Mouse (Mus musculus) Patski (cell line): ENCODE results near the gene Napa. TPM values are rescaled to one million over a fixed set of nuclear protein-coding genes. Genes with fewer than 3 reads are reported as not detected.
A peak's percentile ranks its signal among the peaks of the same experiment; 100 is the strongest.

Experiments
- ATAC-seq: fragments of 100-300 bp; one replicate; pipeline ENCODE4 v1.8.0; 2021
- CTCF ChIA-PET: fragments of 350-600 bp; sonication (Branson Sonifier 250); formaldehyde crosslinking; loops from one replicate; lab custom pipeline; 2022; ENCODE audit warnings: inconsistent platforms; lab: Charles Lee
- POLR2A ChIA-PET: fragments of 350-600 bp; sonication (Branson Sonifier 250); formaldehyde crosslinking; loops from one replicate; lab custom pipeline; 2022; ENCODE audit warnings: antibody characterized with exemption, inconsistent platforms; lab: Charles Lee
- DNase-seq: peaks from one replicate; pipeline ENCODE4 v3.0.0-alpha.2; 2011; ENCODE audit warnings: low read depth, low spot score
- H3K27me3 ChIP-seq: fragments of 371-371 bp; one replicate; pipeline ENCODE4 v1.5.1; 2021
- CTCF ChIP-seq: fragments of 100-300 bp; IDR thresholded peaks from one replicate; pipeline ENCODE4 v1.5.1; 2021
- in situ Hi-C: fragments of 300-500 bp; cut with MboI; formaldehyde crosslinking; loops from 3 replicates; pipeline ENCODE4 v1.11.1; 2018; ENCODE audit warnings: low pct_unique_long_range_greater_than_20kb, mixed read lengths
- polyA plus RNA-seq: library from polyadenylated mRNA; unstranded; gene quantifications from one replicate; pipeline ENCODE4 v1.2.3, GENCODE M21; 2021

Gene Napa
- polyA plus RNA-seq, 1 experiment from 2014 or later, result 178 TPM

DNA sequence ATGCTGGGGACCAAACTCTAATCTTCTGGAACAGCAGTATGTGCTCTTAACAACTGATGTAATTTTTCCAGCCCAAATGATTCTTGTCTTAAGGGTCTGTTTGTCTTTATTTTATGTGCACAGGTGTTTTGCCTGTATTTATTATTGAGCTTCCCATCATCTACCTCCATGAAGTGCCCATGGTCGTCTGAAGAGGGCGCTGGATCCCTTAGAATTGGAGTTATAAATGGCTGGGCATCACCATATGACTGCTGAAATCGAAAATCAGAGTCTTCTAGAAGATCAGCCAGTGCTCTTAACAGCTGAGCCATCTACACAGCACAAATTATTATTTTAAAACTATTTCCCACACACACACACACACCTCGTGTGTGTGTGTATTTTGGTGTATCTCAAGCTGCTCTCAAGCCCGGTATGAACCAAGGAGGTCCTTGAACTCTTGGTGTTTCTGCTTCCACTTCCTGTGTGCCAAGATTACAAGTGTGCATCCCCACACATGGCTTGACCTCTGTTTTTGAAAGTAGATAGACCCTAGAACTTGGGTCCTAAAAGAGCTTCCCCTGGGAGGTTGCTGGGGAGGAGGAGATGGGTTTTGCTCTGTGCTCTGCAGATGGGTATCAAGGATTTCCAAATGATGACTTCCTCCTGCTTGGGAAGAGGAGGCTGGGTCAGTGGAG lies 41.7 kb upstream of the Napa start:
- H3K27me3 ChIP-seq, result peaks cover 16% of the 10 kb centered on the region
- in situ Hi-C loops, result no loop called here
- no peak for TF ChIP-seq CTCF
- CTCF ChIA-PET, result interaction anchor here (0.7 to 1.4 kb wide), 6 partner anchors 8 to 100 kb away, joined by 3 to 5 read pairs (median 4); partner anchors contain the start of gene Napa
- POLR2A ChIA-PET, result interaction anchor here (0.6 kb wide), 1 partner anchor 114 kb away, joined by 5 read pairs; no protein-coding TSS in a partner anchor
- ATAC-seq, result no peak
- DNase-seq, result no peak

DNA sequence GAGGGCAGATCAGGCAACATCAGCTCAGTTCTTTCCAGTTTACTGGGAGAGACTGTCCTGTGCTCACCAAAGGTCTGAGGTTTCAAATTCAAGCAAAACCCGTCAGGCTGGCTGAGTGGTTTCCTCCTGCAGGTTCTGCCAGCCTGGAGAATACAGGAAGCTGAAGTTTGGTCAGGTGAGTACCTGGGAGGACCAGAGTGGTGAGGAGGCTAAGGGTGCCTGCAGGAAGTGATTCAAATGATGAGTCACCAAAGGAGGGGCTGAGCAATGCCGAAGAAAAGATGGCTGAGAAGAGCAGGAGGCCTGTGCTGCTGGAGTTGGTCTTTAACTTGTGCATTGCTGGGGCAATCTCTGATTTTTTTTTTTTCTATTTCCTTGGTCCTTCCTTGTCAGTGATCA lies 41.1 kb upstream of the Napa start:
- POLR2A ChIA-PET, result no interaction called here
- H3K27me3 ChIP-seq, result peaks cover 16% of the 10 kb centered on the region
- CTCF ChIA-PET, result interaction anchor here (1.0 to 1.4 kb wide), 4 partner anchors 8 to 100 kb away, joined by 3 to 5 read pairs (median 3); no protein-coding TSS in a partner anchor
- DNase-seq (no peak), ATAC-seq (no peak)
- TF ChIP-seq CTCF, result no peak
- in situ Hi-C loops, result no loop called here

DNA sequence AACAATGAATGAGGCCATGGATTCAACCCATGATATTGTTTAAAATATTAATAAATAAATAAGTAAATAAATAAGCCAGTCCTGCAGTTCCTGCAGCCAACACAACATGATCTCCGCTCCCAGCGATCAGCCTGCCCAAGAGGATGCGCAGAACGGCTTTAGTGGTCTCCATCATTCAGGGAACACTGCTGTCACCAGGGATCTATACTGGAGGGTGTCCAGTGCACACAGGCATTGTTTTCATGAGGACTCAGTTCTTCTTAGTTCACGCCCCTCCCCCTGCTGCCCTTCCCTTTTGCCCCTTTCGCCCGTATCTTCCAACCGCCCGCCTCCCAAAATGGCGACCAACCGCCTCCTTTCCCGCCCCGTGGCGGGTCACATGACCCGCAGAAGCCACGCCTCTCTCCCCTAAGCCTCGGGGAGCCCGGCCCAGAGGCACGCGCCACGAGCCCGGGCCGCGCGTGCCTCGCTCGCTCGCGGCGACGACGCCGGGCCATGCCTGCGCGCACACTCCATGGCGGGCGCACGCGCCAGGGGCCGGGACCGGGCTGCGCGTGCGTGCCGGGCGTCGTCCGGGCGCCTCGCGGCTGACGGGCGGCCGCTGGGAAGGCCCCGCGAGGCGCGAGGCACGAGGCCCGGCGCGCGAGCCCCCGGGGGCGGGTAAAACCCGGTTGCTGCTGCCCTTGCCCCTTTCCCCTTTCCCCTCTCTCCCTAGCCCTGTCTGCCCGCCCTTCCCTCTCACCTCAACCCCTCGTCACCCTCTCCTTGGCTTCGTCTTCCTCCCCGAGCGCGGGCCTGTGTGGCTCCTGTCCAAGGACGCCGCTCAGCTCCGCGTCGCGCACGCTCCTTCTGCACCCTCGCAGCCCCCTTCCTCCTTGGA lies 36.8 kb upstream of the Napa start, which contains the start of gene Zfp541:
Gene Zfp541 (plus strand): TSS at position 596 of the 880 bp plus-strand sequence.
- no peak for ATAC-seq
- CTCF ChIA-PET, result no interaction called here

DNA sequence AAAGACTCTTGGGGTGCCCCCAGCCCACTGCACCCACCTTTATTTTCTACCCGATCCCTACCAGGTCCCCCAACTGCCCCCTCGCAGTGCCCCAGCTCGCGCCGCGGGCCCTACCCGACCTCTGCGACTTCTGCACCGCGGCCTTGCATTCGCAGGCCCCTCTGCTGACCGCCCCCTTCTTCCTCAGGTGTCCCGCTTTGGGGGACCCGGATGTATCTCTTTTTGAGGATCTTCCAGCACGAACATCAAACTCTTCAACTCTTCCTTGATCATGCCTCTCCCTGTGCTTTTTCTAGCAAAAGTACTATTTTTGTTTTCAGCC lies 36.2 kb upstream of the Napa start:
- DNase-seq (no peak), ATAC-seq (no peak)
- POLR2A ChIA-PET, result no interaction called here
- in situ Hi-C loops, result no loop called here
- TF ChIP-seq CTCF, result no peak
- H3K27me3 ChIP-seq, result peaks cover 49% of the 10 kb centered on the region
- CTCF ChIA-PET, result no interaction called here

More for the DNA sequence above, 36.8 kb upstream of the Napa start, which contains the start of gene Zfp541:
- DNase-seq, result no peak
- TF ChIP-seq CTCF, result no peak
- POLR2A ChIA-PET, result no interaction called here
- H3K27me3 ChIP-seq, result peaks cover 45% of the 10 kb centered on the region
- in situ Hi-C loops, result no loop called here

DNA sequence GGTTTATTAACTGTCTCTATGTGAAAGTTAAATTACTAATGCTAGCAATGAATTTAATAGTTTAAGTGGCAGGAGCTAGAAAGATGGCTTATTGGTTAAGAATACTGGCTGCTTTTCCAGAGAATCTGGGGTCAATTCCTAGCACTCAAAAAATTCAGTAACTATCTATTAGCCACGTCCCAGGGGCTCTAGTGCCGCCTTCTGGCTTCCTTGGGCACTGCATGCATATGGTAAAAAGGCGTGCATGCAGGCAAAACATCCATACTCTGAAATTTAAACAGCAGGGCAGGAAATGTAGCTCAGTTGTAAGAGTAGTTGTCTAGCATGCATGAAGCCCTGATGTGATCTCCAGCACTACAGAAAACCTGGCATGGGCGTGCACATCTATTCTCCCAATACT lies 34.8 kb upstream of the Napa start:
- peak; percentile 66 for TF ChIP-seq CTCF
- POLR2A ChIA-PET, result no interaction called here
- in situ Hi-C loops, result no loop called here
- peaks cover 54% of the 10 kb centered on the region for H3K27me3 ChIP-seq
- CTCF ChIA-PET, result interaction anchor here (0.7 kb wide), 1 partner anchor 10 kb away, joined by 3 read pairs; no protein-coding TSS in a partner anchor
- DNase-seq, result no peak
- no peak for ATAC-seq

DNA sequence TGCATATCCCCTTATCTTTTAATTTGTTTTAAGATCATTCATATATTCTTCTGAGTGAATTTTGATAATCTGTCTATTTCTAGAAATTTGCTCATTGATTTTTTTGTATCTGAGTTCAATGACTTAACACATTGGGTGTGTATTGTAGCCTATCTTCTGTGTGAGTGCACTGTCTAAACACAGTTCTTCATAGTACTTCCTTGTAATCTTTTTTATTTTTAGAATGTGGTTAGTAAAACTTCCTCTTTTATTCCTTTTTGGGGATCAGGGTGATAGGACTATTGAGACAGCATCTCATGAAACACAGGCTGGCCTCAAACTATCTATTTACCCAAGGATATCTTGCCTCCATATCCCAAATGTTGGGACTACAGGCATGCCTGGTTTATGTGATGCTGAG lies 27.4 kb upstream of the Napa start:
- POLR2A ChIA-PET, result no interaction called here
- CTCF ChIA-PET, result no interaction called here
- no peak for TF ChIP-seq CTCF
- DNase-seq, result no peak
- no peak for ATAC-seq
- in situ Hi-C loops, result no loop called here
- peaks cover 77% of the 10 kb centered on the region for H3K27me3 ChIP-seq

DNA sequence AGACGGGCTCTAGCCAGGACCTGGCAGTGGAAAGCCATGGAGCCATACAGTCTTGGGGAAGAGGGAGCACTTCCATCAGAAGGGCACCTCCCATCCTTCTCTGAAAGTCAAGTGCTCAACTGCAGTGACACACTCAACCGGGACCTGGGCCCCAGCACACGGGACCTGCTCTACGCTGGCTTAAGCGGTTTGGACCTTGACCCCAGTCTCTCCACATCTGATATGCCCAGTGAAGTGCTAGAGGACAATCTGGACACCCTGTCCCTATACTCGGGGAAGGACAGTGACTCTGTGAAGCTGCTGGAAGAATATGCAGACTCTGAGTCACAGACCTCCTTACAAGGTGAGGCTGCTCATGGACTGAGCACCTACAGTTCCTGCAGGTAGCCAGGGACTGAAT lies 26.4 kb upstream of the Napa start:
- peaks cover 78% of the 10 kb centered on the region for H3K27me3 ChIP-seq
- no peak for DNase-seq
- no peak for ATAC-seq
- CTCF ChIA-PET, result no interaction called here
- in situ Hi-C loops, result no loop called here
- POLR2A ChIA-PET, result no interaction called here
- TF ChIP-seq CTCF, result no peak

DNA sequence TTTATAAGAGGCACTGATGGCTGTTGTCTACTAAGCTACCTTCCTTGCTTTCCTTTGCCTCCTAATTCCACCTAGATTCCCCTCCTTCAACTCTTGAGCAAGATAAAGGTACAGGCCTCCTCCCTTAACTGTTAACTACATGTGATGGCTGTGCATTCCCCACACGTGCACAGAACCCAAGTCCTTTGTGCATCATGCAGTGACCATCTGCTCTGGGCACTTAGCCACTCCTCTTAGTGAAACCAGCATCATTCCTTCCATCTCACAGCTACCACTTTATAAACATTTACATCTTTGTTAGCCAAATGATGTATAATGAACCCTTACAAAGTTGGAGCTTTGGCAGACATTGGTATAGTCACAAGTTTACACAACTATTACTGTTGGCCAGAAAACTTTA lies 18.3 kb upstream of the Napa start:
- TF ChIP-seq CTCF, result no peak
- in situ Hi-C loops, result no loop called here
- no peak for ATAC-seq

DNA sequence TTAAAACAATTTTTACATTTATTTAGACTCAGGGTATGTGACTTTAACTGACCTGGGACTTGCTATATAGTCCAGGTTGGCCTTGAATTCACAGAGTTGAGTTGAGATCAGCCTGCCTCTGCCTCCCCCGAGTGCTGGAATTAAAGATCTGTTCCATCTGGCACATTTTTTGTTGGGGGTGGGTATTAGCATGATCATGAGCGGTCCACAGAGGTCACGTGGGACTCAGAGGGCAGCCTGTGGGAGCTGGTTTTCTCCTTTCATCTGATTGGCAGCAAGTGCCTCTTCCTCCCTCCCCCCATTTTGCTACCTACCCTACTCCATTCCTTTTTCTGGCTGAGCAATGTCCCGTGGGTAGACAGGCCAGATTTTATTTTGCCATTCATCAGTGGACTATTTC lies 17.7 kb upstream of the Napa start:
- in situ Hi-C loops, result no loop called here
- H3K27me3 ChIP-seq, result peaks cover 67% of the 10 kb centered on the region
- DNase-seq (no peak), ATAC-seq (no peak)
- no peak for TF ChIP-seq CTCF
- ChIA-PET CTCF (no interaction called here), POLR2A (no interaction called here)

More for the DNA sequence above, 18.3 kb upstream of the Napa start:
- POLR2A ChIA-PET, result no interaction called here
- DNase-seq, result no peak
- peaks cover 70% of the 10 kb centered on the region for H3K27me3 ChIP-seq
- CTCF ChIA-PET, result no interaction called here

DNA sequence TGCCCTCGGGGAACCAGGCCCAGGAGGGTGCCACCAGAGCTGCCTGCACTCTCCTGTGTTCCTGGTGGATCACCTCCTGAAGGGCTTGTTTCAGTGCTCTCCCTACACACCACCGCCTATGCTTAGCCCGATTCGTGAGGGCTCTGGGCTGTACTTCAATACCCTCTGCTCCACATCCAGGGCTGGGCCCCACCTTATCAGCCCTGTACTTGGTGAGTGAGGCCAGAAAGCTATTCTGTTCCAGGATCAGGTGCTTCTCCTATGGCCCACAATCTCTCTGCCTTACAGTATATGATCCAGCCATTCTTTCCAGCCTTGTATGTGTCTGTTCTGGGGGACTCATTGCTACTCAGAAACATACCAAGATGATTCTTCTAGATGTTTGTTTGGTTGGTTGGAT lies 14.9 kb upstream of the Napa start:
- peaks cover 66% of the 10 kb centered on the region for H3K27me3 ChIP-seq
- POLR2A ChIA-PET, result no interaction called here
- DNase-seq (no peak), ATAC-seq (no peak)
- no peak for TF ChIP-seq CTCF
- CTCF ChIA-PET, result no interaction called here
- in situ Hi-C loops, result no loop called here

DNA sequence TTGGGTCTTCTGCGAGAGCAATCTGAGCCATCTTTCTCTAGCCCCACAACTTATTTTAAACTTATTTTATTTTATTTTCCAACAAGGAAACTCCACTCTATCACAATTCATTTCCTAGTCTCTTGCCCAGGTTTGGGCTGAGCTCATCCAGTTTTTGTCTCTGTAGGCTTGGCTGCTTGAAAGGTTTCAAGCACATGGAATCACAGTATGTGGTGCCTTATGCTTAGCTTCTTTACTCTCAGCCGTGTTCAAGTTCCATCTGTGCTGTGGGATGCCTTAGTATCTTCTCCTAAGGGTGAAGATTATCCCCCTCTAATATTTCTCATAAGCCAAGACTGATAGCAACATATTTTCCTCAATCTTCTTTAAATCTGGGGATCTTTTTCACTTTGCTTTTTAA lies 10.7 kb upstream of the Napa start:
- H3K27me3 ChIP-seq, result peaks cover 69% of the 10 kb centered on the region
- CTCF ChIA-PET, result interaction anchor here (1.1 to 1.6 kb wide), 2 partner anchors 9 to 10 kb away, joined by 4 to 5 read pairs; partner anchors contain the start of gene Napa
- POLR2A ChIA-PET, result no interaction called here
- no peak for TF ChIP-seq CTCF
- in situ Hi-C loops, result no loop called here
- no peak for DNase-seq
- ATAC-seq, result no peak
